Mouse (Mus musculus) cerebellum, adult 11-12 months (tissue): ENCODE data around the gene Ivl.

Source experiments
- DNase-seq: peaks from one replicate; pipeline ENCODE4 v3.0.0; 2022

Gene Ivl

GRCm38 (mm10) chr3:92573449-92574041 lies at the start of gene Ivl:
Gene Ivl (minus strand): TSS chr3:92573735.
- no peak for DNase-seq

DNA sequence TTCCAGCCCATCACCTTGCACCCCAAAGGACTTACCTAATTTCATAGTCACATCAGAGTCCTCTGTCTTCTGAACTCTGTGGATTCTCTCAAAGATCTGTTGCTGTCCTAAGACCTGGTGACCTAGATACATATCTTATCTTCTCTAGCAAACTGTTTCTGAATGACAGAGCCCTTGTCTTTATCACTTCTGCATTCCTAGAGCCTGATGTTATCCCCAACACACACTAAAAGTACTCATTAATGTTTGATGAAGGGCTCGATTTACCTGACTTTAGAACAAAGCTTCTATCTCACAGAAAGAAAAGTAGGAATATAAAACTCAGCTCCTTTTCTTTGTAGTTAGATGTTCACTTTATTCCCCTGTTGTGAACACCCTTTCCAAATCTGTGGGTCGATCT lies 48.0 kb upstream of the Ivl start, which contains the start of gene Lce6a:
Gene Lce6a (minus strand): TSS at position 101 of the 400 bp plus-strand sequence.
- no peak for DNase-seq

- no peak for DNase-seq
These were observed 36.3 kb upstream of the Ivl start for GRCm38 (mm10) chr3:92609804-92610203.

DNA sequence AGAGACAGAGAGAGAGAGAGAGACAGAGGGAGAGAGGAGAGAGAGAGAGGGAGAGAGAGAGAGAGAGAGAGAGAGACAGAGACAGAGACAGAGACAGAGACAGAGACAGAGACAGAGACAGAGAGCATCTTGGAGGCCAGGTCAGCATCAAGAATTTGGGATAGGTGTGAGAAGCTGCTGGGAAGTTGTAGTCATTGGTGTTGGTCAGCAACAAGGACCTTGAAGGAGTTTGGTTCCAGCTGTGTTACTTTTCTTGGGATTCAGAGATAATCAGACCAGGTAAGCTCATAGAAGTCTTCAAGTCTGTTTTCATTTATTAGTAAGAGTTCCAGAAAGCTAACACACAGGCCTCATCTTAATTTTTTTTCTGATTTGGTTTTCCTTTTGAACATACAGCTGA lies 33.9 kb upstream of the Ivl start, which contains the start of gene 2210017I01Rik:
Gene 2210017I01Rik (minus strand): TSS at position 101 of the 400 bp plus-strand sequence.
- DNase-seq: no peak

- no peak for DNase-seq
These were observed 28.6 kb upstream of the Ivl start for GRCm38 (mm10) chr3:92602169-92602568.

- no peak for DNase-seq
These were observed 26.9 kb upstream of the Ivl start for GRCm38 (mm10) chr3:92600456-92600855.

- no peak for DNase-seq
These were observed 26.4 kb upstream of the Ivl start for GRCm38 (mm10) chr3:92599973-92600372.

DNA sequence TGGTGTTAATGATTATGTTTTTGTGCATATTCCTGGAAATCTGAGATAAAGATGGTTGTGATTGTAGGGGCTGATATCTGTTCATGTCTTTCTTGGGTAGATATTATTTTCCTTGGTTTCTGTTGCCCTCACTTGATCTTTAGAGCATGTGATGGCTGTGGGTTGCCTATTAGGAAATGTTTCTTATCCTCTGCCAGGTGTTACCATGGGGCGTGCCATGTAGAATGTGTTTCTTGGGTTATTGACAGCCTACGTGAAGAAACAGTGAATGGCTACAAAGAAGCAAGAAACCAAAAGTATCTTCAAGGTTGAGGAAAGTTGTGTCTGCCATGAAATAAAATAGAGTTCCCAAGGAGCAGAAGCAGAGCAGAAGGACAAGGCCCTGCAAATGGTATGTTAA lies 24.9 kb upstream of the Ivl start:
- no peak for DNase-seq

DNA sequence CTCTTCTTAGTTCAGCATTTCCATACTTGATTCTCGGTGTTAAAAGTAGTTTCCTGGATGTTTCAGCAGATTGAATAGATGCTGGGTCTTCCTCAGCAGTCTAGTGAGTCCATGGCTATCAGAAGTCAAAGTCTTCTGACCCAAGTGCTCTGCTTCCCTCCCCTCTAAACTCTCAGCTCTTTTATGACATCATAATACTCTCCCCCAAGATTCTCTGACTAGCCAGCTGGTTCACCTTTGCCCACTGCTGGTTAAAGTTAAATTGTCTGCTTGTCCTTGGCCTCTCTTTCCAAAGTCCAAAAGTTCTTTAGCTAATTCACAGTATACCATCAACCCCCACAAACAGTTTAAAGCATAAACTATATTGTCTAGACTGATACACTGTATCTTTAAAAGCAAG lies 15.3 kb upstream of the Ivl start, which contains the start of gene Smcp:
Gene Smcp (minus strand): TSS at position 140 of the 400 bp plus-strand sequence.
- no peak for DNase-seq

DNA sequence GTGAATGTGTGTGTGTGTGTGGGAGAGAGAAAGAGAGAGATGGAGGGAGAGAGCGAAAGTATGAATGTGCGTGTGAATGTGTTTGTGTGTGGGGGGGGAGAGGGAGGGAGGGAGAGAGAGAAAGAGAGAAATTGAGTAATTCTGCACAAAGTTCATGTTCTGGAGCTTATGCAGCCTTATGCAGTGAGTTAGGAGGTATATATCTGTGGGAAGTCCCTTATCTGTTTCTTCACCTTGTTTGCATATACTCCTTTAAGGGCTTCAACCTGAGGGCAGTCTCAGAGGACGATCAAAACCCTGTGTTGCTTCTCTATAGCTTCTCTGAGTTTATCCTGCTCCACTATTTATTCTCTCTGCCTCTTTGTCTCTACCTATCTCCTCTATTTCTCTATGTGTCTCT lies 13.7 kb upstream of the Ivl start:
- no peak for DNase-seq

DNA sequence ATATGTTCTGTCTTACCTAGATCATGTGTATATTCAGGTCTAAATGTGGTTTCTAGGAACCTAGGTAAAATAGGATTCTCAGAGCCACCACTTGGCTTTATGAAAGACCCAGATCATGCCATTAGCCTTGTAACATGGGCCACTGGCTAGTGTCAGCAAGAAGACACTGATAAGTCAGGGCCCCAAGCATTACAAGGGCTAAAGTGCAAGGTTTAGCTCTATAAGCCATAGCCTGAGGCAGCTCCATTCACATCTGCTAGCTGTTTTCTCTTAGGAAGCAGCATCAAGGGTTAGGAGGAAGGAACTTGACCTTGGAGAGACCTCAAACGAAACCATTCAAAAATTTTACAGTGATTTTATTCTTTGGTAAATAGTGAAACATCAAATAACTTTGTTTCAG lies 11.5 kb upstream of the Ivl start:
- DNase-seq: no peak

GRCm38 (mm10) chr3:92583164-92583826 lies 9.8 kb upstream of the Ivl start:
- DNase-seq: no peak

- DNase-seq: no peak
These were observed 6.0 kb upstream of the Ivl start for GRCm38 (mm10) chr3:92579508-92579907.

DNA sequence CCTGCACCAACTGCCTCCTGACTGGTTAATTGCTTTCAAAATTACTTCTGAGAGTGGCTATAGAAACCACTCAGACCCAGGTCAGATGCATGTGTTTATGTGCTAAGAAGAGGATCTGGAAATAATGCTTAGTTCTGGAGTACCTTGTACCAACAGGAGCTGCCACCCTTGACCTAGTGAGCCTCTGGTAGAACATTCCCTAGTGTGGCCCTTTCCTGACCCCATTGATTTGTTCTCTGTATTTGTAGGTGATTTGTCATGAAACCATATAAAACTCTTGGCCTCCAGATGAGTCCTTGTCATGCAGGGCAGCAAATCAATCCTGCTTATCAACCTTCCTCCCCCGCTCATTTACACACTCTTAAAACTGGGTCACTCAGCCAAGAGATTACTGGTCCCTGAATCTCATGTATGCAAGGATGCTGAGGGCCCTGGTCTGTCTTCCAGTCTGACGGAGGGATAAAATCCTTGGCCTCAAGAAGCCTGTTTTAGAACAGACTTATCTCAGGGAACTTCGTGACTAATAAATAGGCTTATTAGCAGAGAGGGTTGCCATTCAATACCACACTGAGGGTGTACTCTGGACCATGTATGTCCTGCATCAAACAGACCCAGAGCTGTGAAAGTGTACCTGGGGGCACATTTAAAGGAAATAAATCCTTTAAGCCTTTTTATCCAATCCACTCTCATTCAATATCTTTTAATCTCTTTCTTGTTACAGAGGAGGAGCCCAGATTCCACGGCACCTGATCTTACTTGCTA lies 5.3 kb upstream of the Ivl start:
- no peak for DNase-seq

- DNase-seq: no peak
These were observed 900 bp downstream of the Ivl start for GRCm38 (mm10) chr3:92572514-92573155.

DNA sequence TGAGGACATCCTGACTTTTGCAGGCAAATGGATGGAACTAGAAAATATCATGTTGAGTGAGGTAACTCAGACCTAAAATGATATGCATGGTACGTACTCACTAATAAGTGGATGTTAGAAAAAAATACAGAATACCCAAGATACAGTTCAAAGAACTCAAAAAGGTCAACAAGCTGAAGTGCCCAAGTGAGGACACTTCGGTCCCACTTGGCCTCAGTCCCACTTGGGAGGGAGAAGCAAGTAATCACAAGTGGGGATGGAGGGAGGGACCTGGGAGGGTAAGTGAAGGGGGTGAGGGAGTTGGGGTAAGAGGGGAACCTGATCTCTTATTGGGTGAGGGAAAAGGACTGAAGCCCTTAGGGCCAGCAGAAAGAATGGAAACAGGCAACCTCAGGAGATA lies 4.8 kb downstream of the Ivl start:
- DNase-seq: no peak

DNA sequence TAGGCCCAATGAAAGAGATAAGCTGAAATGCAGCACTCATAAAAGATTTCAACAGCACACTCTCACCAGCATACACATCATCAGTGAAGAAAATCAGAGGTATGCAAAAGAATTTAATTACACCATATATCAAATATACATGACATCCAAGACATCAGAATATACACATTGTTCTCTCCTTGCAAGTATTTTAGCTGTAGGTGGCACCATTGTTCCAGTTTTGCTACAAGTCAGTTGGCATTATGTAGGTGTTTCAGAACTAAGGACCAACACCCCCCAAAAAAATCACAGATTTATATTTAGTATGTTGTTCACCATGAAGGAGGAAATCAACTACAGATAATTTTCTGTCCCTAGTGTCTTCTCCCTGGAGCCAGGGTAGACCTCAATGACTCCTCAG lies 8.1 kb downstream of the Ivl start:
- no peak for DNase-seq

GRCm38 (mm10) chr3:92534411-92534810 lies 39.1 kb downstream of the Ivl start, which contains the start of gene 2310046K23Rik:
Gene 2310046K23Rik (minus strand): TSS chr3:92534511.
- no peak for DNase-seq
